Mouse (Mus musculus): ENCODE measurements around the gene Cyct. TPM values are rescaled to one million over a fixed set of nuclear protein-coding genes. Genes with fewer than 3 reads are reported as not detected.

Cyct gene
- total RNA-seq, 2 experiments from 2014 or later: not detected

- peak in 1 of 2 experiments; percentile 12 for DNase-seq (ENCODE audit: low spot score in 2 of 2)
Observed at GRCm38 (mm10) chr2:76338215-76339156, 21.8 kb downstream of the Cyct start, which contains the start of gene Pde11a. Gene Pde11a (minus strand): TSS chr2:76338774.

GRCm38 (mm10) chr2:76334596-76334995 lies 25.7 kb downstream of the Cyct start:
- no peak for DNase-seq (ENCODE audit: low spot score in 2 of 2)

GRCm38 (mm10) chr2:76332161-76332805 lies 28.0 kb downstream of the Cyct start:
- no peak for DNase-seq (ENCODE audit: low spot score in 2 of 2)

GRCm38 (mm10) chr2:76330081-76330480 lies 30.2 kb downstream of the Cyct start:
- no peak for DNase-seq (ENCODE audit: low spot score in 2 of 2)

GRCm38 (mm10) chr2:76326161-76326560 lies 34.1 kb downstream of the Cyct start:
- no peak for DNase-seq (ENCODE audit: low spot score in 2 of 2)

GRCm38 (mm10) chr2:76324463-76324862 lies 35.8 kb downstream of the Cyct start:
- DNase-seq (ENCODE audit: low spot score in 2 of 2): no peak

GRCm38 (mm10) chr2:76323185-76323875 lies 36.9 kb downstream of the Cyct start:
- no peak for DNase-seq (ENCODE audit: low spot score in 2 of 2)

- no peak for DNase-seq (ENCODE audit: low spot score in 2 of 2)
Observed at GRCm38 (mm10) chr2:76320336-76320735, 39.9 kb downstream of the Cyct start.

GRCm38 (mm10) chr2:76319231-76319630 lies 41.0 kb downstream of the Cyct start:
- no peak for DNase-seq (ENCODE audit: low spot score in 2 of 2)

Small RNA genes lying within 50 kb of the gene (microRNA-seq; reads per million reads assigned to microRNA genes)
- gene Gm44337 (ENCODE audit: borderline number of aligned reads in 2 of 2): 0 reads per million in 2 experiments

Other genes starting within 250 kb of the Cyct start
- under 1 TPM in 1 of 2 experiments, not detected in 1; 0.17 TPM for gene Pde11a, start 21.7 kb downstream of the Cyct start, total RNA-seq (2021)
- 10 to 100 TPM; 31.2 to 39.7 TPM for gene Rbm45, start 9.5 kb upstream of the Cyct start, total RNA-seq (2021)
- 10 to 100 TPM; 23.6 to 34.9 TPM for gene Osbpl6, start 46.1 kb upstream of the Cyct start, total RNA-seq (2021)